Mouse (Mus musculus) midbrain, embryonic 10.5 days (tissue): Measurements from ENCODE around the gene Irf6. TPM values are rescaled to one million over a fixed set of nuclear protein-coding genes. Genes with fewer than 3 reads are reported as not detected.
A peak's percentile ranks its signal among the peaks of the same experiment; 100 is the strongest.

Experiments used
- DNase-seq: peaks from one replicate; pipeline ENCODE4 v3.0.0-alpha.2; 2017; ENCODE audit warnings: low spot score
- H3K27ac ChIP-seq: fragments of 300-500 bp; sonication (generic); replicated peaks from 2 replicates; pipeline ENCODE4 v1.5.1; 2016; ENCODE audit warnings: mild to moderate bottlenecking
- H3K27me3 ChIP-seq: fragments of 300-500 bp; sonication (generic); 2 replicates; pipeline ENCODE4 v1.6.1; 2016; ENCODE audit warnings: low read depth, mild to moderate bottlenecking; ENCODE audit not compliant: poor library complexity, severe bottlenecking
- H3K36me3 ChIP-seq: fragments of 300-500 bp; sonication (generic); 2 replicates; pipeline ENCODE4 v1.6.1; 2016; ENCODE audit warnings: mild to moderate bottlenecking, moderate library complexity
- H3K4me1 ChIP-seq: fragments of 300-500 bp; sonication (generic); 2 replicates; pipeline ENCODE4 v1.6.1; 2016
- H3K4me3 ChIP-seq: fragments of 300-500 bp; sonication (generic); 2 replicates; pipeline ENCODE4 v1.5.1; 2016; ENCODE audit warnings: mild to moderate bottlenecking, moderate library complexity
- H3K9me3 ChIP-seq: fragments of 300-500 bp; sonication (generic); replicated peaks from 2 replicates; pipeline ENCODE4 v1.6.1; 2016; ENCODE audit warnings: mild to moderate bottlenecking
- WGBS: fragments of 180-500 bp; shearing (Covaris S2); methylation state at CpG from one replicate; pipeline ENCODE4 v1.1.7; 2016; 5-methylcytosine and 5-hydroxymethylcytosine counted together
- polyA plus RNA-seq: library from polyadenylated mRNA; unstranded; fragments of >200 nt; fragmentation: Nextera tagmentation; extraction: Ambion mirVana; gene quantifications from 2 replicates; pipeline ENCODE4 v1.2.1, GENCODE M21; 2016

Irf6 gene
- 2.3 and 2.6 TPM in 2 replicates for polyA plus RNA-seq

- WGBS: under 1% methylated on average over 30 of the region's 30 CpGs
- Histone ChIP-seq H3K4me3 (peak within 1 kb of the TSS; percentile 50), H3K4me1 (peaks cover 21% of the 10 kb centered on the region), H3K27me3 (peaks cover 80% of the 10 kb centered on the region), H3K9me3 (no peaks in the 10 kb centered on the region), H3K36me3 (no peaks in the 10 kb centered on the region), H3K27ac (no peak within 1 kb of the TSS)
- DNase-seq: peak; percentile 33
These were observed at the start of gene Irf6 for GRCm38 (mm10) chr1:193152872-193153271. Irf6 (plus strand) TSS chr1:193153111.

DNA sequence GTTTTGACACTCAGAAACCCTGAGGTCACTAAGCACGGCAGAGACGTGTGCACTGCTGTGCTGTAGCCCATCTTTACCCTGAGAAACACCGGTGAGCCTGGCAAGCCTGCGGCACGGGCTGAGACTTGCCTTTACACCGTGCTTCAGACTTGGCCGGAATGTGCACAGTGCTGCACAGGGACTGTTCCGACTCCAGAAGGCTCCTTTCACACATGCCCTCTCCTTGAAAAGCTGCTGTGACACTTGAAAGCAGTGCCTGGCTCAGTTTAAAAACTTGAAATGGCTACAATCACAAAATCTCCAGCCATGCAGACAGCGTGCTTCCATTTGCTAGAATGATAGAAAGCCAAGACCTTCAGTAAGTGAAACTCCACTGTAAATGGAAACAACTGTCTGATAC is 40.8 kb upstream of the Irf6 start:
- no peaks in the 10 kb centered on the region for H3K4me1 ChIP-seq
- DNase-seq: no peak
- H3K27ac ChIP-seq: no peak overlapping the region
- 95% methylated on average over 9 of the region's 9 CpGs for WGBS
- no peaks in the 10 kb centered on the region for H3K9me3 ChIP-seq
- no peak overlapping the region for H3K4me3 ChIP-seq
- no peaks in the 10 kb centered on the region for H3K27me3 ChIP-seq
- peaks cover 100% of the 10 kb centered on the region for H3K36me3 ChIP-seq

DNA sequence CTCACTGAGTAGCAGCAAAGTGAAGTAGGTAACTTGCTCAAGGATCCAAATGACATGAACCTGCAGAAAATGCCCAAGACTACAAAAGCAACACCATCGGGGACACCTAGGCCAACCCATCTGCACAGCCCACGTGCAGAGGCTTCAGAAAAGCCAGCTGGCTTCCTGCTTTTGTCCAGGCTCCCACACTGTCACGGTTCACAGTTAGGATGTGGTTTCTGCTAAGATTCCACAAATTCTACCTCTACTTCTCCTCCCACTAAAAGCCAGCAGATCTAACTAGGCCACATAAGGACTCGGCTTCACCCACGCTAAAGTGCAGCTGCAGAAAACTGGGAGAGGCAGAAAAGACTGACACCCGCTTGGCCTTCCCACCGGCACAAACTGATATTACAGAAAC is 30.1 kb upstream of the Irf6 start:
- no peak for DNase-seq

GRCm38 (mm10) chr1:193123290-193123689 is 29.6 kb upstream of the Irf6 start:
- H3K27me3 ChIP-seq: no peaks in the 10 kb centered on the region
- no peak for DNase-seq
- no peaks in the 10 kb centered on the region for H3K9me3 ChIP-seq
- H3K4me1 ChIP-seq: no peaks in the 10 kb centered on the region; the same call in 1 of the 2 replicates
- H3K4me3 ChIP-seq: no peak overlapping the region
- H3K36me3 ChIP-seq: peaks cover 98% of the 10 kb centered on the region
- WGBS: 93% methylated on average over 6 of the region's 6 CpGs
- no peak overlapping the region for H3K27ac ChIP-seq

More for the DNA sequence above, 30.1 kb upstream of the Irf6 start:
- H3K9me3 ChIP-seq: no peaks in the 10 kb centered on the region
- no peak overlapping the region for H3K4me3 ChIP-seq
- peaks cover 98% of the 10 kb centered on the region for H3K36me3 ChIP-seq
- WGBS: 93% methylated on average over 7 of the region's 7 CpGs
- H3K4me1 ChIP-seq: no peaks in the 10 kb centered on the region; the same call in 1 of the 2 replicates
- H3K27ac ChIP-seq: no peak overlapping the region
- H3K27me3 ChIP-seq: no peaks in the 10 kb centered on the region

- H3K9me3 ChIP-seq: no peaks in the 10 kb centered on the region
- H3K4me1 ChIP-seq: peaks cover 12% of the 10 kb centered on the region
- no peak for DNase-seq
- H3K27me3 ChIP-seq: no peaks in the 10 kb centered on the region
- H3K36me3 ChIP-seq: peaks cover 75% of the 10 kb centered on the region
- 84% methylated on average over 4 of the region's 4 CpGs for WGBS
- no peak overlapping the region for H3K27ac ChIP-seq
- H3K4me3 ChIP-seq: no peak overlapping the region
These were observed 27.1 kb upstream of the Irf6 start for GRCm38 (mm10) chr1:193125835-193126234.

DNA sequence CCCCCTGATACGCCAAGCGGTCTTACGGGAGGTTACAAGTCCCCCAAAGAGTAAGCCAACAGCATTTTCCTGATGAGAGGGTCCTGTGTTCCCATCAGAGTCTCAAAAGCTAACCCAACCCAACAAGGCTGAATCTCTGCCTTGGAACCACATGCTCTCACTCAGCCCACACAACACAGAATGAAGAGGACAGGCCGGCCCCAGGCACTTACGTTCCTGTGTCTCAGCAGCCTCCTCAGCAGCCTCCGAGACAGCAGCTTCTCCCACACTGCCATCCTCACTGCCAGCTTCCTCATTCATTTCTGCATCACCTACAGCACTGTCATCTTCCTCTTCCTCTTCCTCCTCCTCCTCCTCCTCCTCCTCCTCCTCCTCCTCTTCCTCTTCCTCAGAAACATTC is 24.9 kb upstream of the Irf6 start:
- H3K36me3 ChIP-seq: peaks cover 53% of the 10 kb centered on the region
- WGBS: 94% methylated on average over 6 of the region's 6 CpGs
- DNase-seq: no peak
- no peak overlapping the region for H3K27ac ChIP-seq
- no peaks in the 10 kb centered on the region for H3K9me3 ChIP-seq
- H3K4me1 ChIP-seq: peaks cover 12% of the 10 kb centered on the region
- H3K27me3 ChIP-seq: no peaks in the 10 kb centered on the region
- H3K4me3 ChIP-seq: no peak overlapping the region

DNA sequence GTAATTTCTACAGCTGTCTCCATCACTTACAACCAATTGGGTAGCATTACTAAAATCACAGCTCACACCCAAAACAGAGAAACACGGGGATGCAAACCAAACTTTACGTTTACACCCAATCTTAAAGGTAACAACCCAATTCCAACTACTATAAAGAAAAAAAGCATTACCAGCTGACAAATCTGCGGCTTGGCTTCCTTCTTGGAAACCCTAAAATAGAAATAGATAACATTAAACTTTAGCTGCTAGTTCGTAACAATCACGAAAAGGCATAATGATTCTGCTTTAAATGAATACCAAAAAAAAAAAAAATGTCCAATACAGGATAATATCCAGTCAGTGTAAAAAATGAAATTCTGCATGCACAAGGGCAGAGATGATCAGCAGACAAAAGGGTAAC is 23.6 kb upstream of the Irf6 start:
- Histone ChIP-seq H3K4me3 (peak overlapping the region; percentile 98), H3K36me3 (peaks cover 40% of the 10 kb centered on the region), H3K9me3 (no peaks in the 10 kb centered on the region), H3K27me3 (no peaks in the 10 kb centered on the region), H3K4me1 (peaks cover 12% of the 10 kb centered on the region), H3K27ac (peak overlapping the region; percentile 88)
- DNase-seq: no peak
- WGBS: 32% methylated on average over 5 of the region's 5 CpGs

- Histone ChIP-seq H3K9me3 (no peaks in the 10 kb centered on the region), H3K4me1 (peaks cover 12% of the 10 kb centered on the region), H3K27me3 (no peaks in the 10 kb centered on the region), H3K36me3 (peaks cover 34% of the 10 kb centered on the region), H3K4me3 (peak within 1 kb of the TSS; percentile 98), H3K27ac (peak within 1 kb of the TSS; percentile 88)
- peak; percentile 98 for DNase-seq
- WGBS: under 1% methylated on average over 61 of the region's 61 CpGs
These were observed 23.0 kb upstream of the Irf6 start, which contains the start of gene Diexf for GRCm38 (mm10) chr1:193129786-193130455. Diexf (minus strand) TSS chr1:193130272.

GRCm38 (mm10) chr1:193130456-193130825 is 22.5 kb upstream of the Irf6 start:
- H3K4me3 ChIP-seq: peak overlapping the region; percentile 98
- no peak for DNase-seq
- H3K27ac ChIP-seq: peak overlapping the region; percentile 88
- H3K36me3 ChIP-seq: peaks cover 29% of the 10 kb centered on the region
- H3K9me3 ChIP-seq: no peaks in the 10 kb centered on the region
- 31% methylated on average over 11 of the region's 11 CpGs for WGBS
- H3K4me1 ChIP-seq: peaks cover 12% of the 10 kb centered on the region
- H3K27me3 ChIP-seq: no peaks in the 10 kb centered on the region

GRCm38 (mm10) chr1:193130839-193131238 is 22.1 kb upstream of the Irf6 start:
- DNase-seq: no peak
- Histone ChIP-seq H3K4me3 (peak overlapping the region; percentile 98), H3K9me3 (no peaks in the 10 kb centered on the region), H3K27me3 (no peaks in the 10 kb centered on the region), H3K4me1 (peaks cover 12% of the 10 kb centered on the region), H3K27ac (peak overlapping the region; percentile 88), H3K36me3 (peaks cover 25% of the 10 kb centered on the region)
- 81% methylated on average over 8 of the region's 8 CpGs for WGBS

- no peaks in the 10 kb centered on the region for H3K9me3 ChIP-seq
- H3K4me3 ChIP-seq: no peak overlapping the region
- WGBS: 89% methylated on average over 6 of the region's 6 CpGs
- no peaks in the 10 kb centered on the region for H3K27me3 ChIP-seq
- no peak for DNase-seq
- H3K27ac ChIP-seq: no peak overlapping the region
- H3K4me1 ChIP-seq: peaks cover 12% of the 10 kb centered on the region
- peaks cover 19% of the 10 kb centered on the region for H3K36me3 ChIP-seq
These were observed 21.5 kb upstream of the Irf6 start for GRCm38 (mm10) chr1:193131311-193131948.

- Histone ChIP-seq H3K4me1 (peaks cover 12% of the 10 kb centered on the region), H3K9me3 (no peaks in the 10 kb centered on the region), H3K4me3 (no peak overlapping the region), H3K27me3 (no peaks in the 10 kb centered on the region), H3K36me3 (peaks cover 10% of the 10 kb centered on the region), H3K27ac (no peak overlapping the region)
- DNase-seq: no peak
These were observed 20.5 kb upstream of the Irf6 start for GRCm38 (mm10) chr1:193132385-193132784.

DNA sequence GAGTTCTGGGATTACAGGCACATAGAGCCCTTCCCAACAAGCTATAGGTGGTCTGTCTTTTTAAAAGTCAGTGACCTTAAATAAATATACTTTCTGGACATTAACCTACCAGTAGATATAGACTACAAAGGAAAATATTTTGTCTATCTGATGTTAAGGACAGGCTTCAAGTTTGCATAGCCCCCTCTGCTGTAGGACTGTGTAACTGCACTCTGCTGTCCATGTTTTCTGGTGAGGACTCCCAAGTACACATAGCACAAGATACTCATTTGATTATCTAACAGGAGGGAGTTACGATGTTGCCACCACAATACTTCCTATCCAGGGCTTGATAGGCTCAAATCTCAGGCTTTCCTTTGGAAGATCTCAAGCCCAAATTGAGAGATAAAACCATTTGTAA is 19.2 kb upstream of the Irf6 start:
- no peaks in the 10 kb centered on the region for H3K9me3 ChIP-seq
- no peaks in the 10 kb centered on the region for H3K27me3 ChIP-seq
- H3K27ac ChIP-seq: no peak overlapping the region
- 85% methylated on average over 1 of the region's 1 CpGs for WGBS
- H3K36me3 ChIP-seq: no peaks in the 10 kb centered on the region
- no peak for DNase-seq
- H3K4me3 ChIP-seq: no peak overlapping the region
- peaks cover 12% of the 10 kb centered on the region for H3K4me1 ChIP-seq
